Mouse (Mus musculus): ENCODE measurements at regions not wholly inside any gene's neighbourhood (a gene's known extent, or its start where the extent isn't known, plus 50 kb on each side); places are given as distances from the start of the nearest gene placed in this dataset.

GRCm38 (mm10) chr14:49838410-49838809 lies 55.2 kb upstream of the Armh4 start:
- H3K9ac ChIP-seq (ENCODE audit: insufficient read depth, low read depth) = no peak overlapping the region
- H3K4me1 ChIP-seq (ENCODE audit: control insufficient read depth in 1 of 2, insufficient read depth in 2 of 2) = no peaks in the 10 kb centered on the region
- H3K27me3 ChIP-seq (replicated peaks) = no peaks in the 10 kb centered on the region
- no peak for DNase-seq (ENCODE audit: extremely low read depth)
- dilution Hi-C loops (cut with MboI; ENCODE audit: extremely low pct_ligation_motif_present, extremely low pct_unique_long_range_greater_than_20kb, low sequenced_read_pairs) = no loop called here
- H3K4me3 ChIP-seq (replicated peaks in 1 of 3; ENCODE audit: low read depth in 2 of 3, low read length in 2 of 3, poor library complexity in 1 of 3) = no peak overlapping the region
- H3K27ac ChIP-seq (ENCODE audit: insufficient read depth, low read depth) = no peak overlapping the region
- H3K36me3 ChIP-seq (replicated peaks in 1 of 2; ENCODE audit: control insufficient read depth in 1 of 2, insufficient read depth in 1 of 2, low read length in 1 of 2) = no peaks in the 10 kb centered on the region
- no peaks in the 10 kb centered on the region for H3K9me3 ChIP-seq (replicated peaks; ENCODE audit: low read length)
- TF ChIP-seq IRF4 (IDR thresholded peaks at IDR 0.05; ENCODE audit: low read depth, low read length) = no peak
- TF ChIP-seq MYC (IDR thresholded peaks at IDR 0.05; ENCODE audit: low read depth, low read length) = no peak
- no peak for TF ChIP-seq BHLHE40 (IDR thresholded peaks at IDR 0.05; ENCODE audit: low read depth, low read length)
- no peak for TF ChIP-seq MEF2A (IDR thresholded peaks at IDR 0.05; ENCODE audit: borderline replicate concordance, low read depth, low read length)
- no peak overlapping the region for H3K4me2 ChIP-seq (ENCODE audit: insufficient read depth, low read depth, poor library complexity, severe bottlenecking)
- no peaks in the 10 kb centered on the region for H3K79me2 ChIP-seq (replicated peaks; ENCODE audit: control insufficient read depth, extremely low read depth, insufficient read depth, poor library complexity, severe bottlenecking)
- in situ Hi-C loops (cut with MboI; ENCODE audit: low pct_ligation_motif_present, low pct_unique_long_range_greater_than_20kb, low sequenced_read_pairs) = no loop called here

GRCm38 (mm10) chr14:49834695-49835094 lies 51.5 kb upstream of the Armh4 start:
- in situ Hi-C loops (cut with MboI; ENCODE audit: low pct_ligation_motif_present, low pct_unique_long_range_greater_than_20kb, low sequenced_read_pairs) = no loop called here
- H3K36me3 ChIP-seq (replicated peaks in 1 of 2; ENCODE audit: control insufficient read depth in 1 of 2, insufficient read depth in 1 of 2, low read length in 1 of 2) = no peaks in the 10 kb centered on the region
- H3K79me2 ChIP-seq (replicated peaks; ENCODE audit: control insufficient read depth, extremely low read depth, insufficient read depth, poor library complexity, severe bottlenecking) = no peaks in the 10 kb centered on the region
- H3K4me3 ChIP-seq (replicated peaks in 1 of 3; ENCODE audit: low read depth in 2 of 3, low read length in 2 of 3, poor library complexity in 1 of 3) = no peak overlapping the region
- no peaks in the 10 kb centered on the region for H3K27me3 ChIP-seq (replicated peaks)
- DNase-seq (ENCODE audit: extremely low read depth) = peak; percentile 1
- H3K27ac ChIP-seq (ENCODE audit: insufficient read depth, low read depth) = no peak overlapping the region
- no peak overlapping the region for H3K4me2 ChIP-seq (ENCODE audit: insufficient read depth, low read depth, poor library complexity, severe bottlenecking)
- H3K9ac ChIP-seq (ENCODE audit: insufficient read depth, low read depth) = no peak overlapping the region
- H3K4me1 ChIP-seq (ENCODE audit: control insufficient read depth in 1 of 2, insufficient read depth in 2 of 2) = peaks cover 0 to 9% of the 10 kb centered on the region in 2 experiments; a peak in 2 of 4 replicates
- H3K9me3 ChIP-seq (replicated peaks; ENCODE audit: low read length) = no peaks in the 10 kb centered on the region
- TF ChIP-seq CTCF (conservative IDR thresholded peaks at IDR 0.05 in 1 of 2, IDR thresholded peaks at IDR 0.05 in 1 of 2; ENCODE audit: low read depth in 2 of 2, low read length in 2 of 2) (peak in 1 of 2 experiments; percentile 30; a peak in 1 of 4 replicates), SIN3A (IDR thresholded peaks at IDR 0.05; ENCODE audit: low read length) (no peak), RAD21 (IDR thresholded peaks at IDR 0.05; ENCODE audit: low read depth, low read length) (peak; percentile 12)
- dilution Hi-C loops (cut with MboI; ENCODE audit: extremely low pct_ligation_motif_present, extremely low pct_unique_long_range_greater_than_20kb, low sequenced_read_pairs) = no loop called here
